Comparison of ENCODE assay signal across 19 mouse cellular contexts in the genomic region with DNA sequence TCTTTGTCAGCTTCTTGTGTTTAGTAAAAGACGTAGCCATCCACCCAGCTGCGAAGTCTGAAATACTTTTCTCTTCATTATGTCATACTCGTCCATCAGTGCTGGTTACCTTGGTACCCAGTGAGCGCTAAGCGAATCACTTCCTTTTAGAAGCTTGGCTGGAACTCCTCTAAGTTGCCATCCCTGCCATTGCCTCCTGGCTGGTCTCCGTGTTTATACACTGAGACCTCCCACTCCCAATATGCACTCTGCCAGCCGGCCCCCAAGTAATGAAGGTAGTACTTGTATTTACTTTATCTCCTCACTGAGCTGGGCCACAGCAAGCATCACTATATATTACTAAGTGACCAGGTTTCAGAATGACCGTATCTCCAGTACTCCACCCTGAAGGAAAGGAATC.
DNase-seq lines count a peak whose midpoint lies in the region; ATAC-seq and TF ChIP-seq lines count a peak whose summit lies in the region.
"Had no signal": no experiment of that assay in that cellular context is flagged by ENCODE, and none has a peak within 500 bp of the region (broad histone marks: within the 10 kb centered on the region; RNA-seq: fewer than 3 reads in every experiment).

No protein-coding gene starts in this region.

- no peak overlapping the region for H3K27ac ChIP-seq in forebrain, embryonic 14.5 days (ENCODE audit: low read depth, low read length)
- no peak overlapping the region for H3K27ac ChIP-seq in forebrain, embryonic 12.5 days
- H3K27ac ChIP-seq in forebrain, postnatal 0 days (ENCODE audit: low read depth, low read length): no peak overlapping the region
- H3K27ac ChIP-seq: embryonic facial prominence, embryonic 13.5 days; heart, embryonic 10.5 days; hindbrain, embryonic 14.5 days; kidney, embryonic 15.5 days; midbrain, embryonic 15.5 days had no signal

- H3K9me3 ChIP-seq in forebrain, embryonic 14.5 days (replicated peaks; ENCODE audit: control insufficient read depth, low read length): no peaks in the 10 kb centered on the region
- H3K9me3 ChIP-seq in forebrain, embryonic 12.5 days: no peaks in the 10 kb centered on the region
- H3K9me3 ChIP-seq in forebrain, postnatal 0 days (ENCODE audit: low read length): no peaks in the 10 kb centered on the region
- H3K9me3 ChIP-seq: embryonic facial prominence, embryonic 13.5 days; heart, embryonic 10.5 days; kidney, embryonic 15.5 days; midbrain, embryonic 15.5 days had no signal

- H3K27me3 ChIP-seq in forebrain, embryonic 14.5 days (replicated peaks; ENCODE audit: control insufficient read depth, insufficient read depth, low read length): no peaks in the 10 kb centered on the region
- H3K27me3 ChIP-seq in forebrain, embryonic 12.5 days: no peaks in the 10 kb centered on the region
- no peaks in the 10 kb centered on the region for H3K27me3 ChIP-seq in forebrain, postnatal 0 days (ENCODE audit: insufficient read depth, low read length)
- H3K27me3 ChIP-seq: CH12.LX; embryonic facial prominence, embryonic 13.5 days; kidney, embryonic 15.5 days; megakaryocyte, embryonic 14.5 days; midbrain, embryonic 15.5 days had no signal

- DNase-seq in forebrain, embryonic 14.5 days (ENCODE audit: low spot score): peak; percentile 72
- DNase-seq in layer of hippocampus, adult 11-12 months (ENCODE audit: low spot score): peak; percentile 32
- DNase-seq in layer of hippocampus, adult 9-10 months (ENCODE audit: low spot score): no peak
- DNase-seq in brain, adult 2 months (ENCODE audit: low read depth, low spot score): peak; percentile 64
- peak; percentile 62 for DNase-seq in forebrain, postnatal 0 days
- no peak for DNase-seq in adrenal gland, adult 2 months
- DNase-seq in spleen, adult 18-20 months: no peak
- DNase-seq: lung, adult 18-20 months; retina, postnatal 1 day had no signal

- 53% methylated on average over 8 of the region's 8 CpGs for WGBS in forebrain, embryonic 14.5 days
- 79% methylated on average over 8 of the region's 8 CpGs for WGBS in forebrain, embryonic 12.5 days
- 35% methylated on average over 8 of the region's 8 CpGs for WGBS in forebrain, postnatal 0 days

- no peak overlapping the region for H3K9ac ChIP-seq in forebrain, embryonic 14.5 days (ENCODE audit: low read length)
- no peak overlapping the region for H3K9ac ChIP-seq in forebrain, embryonic 12.5 days
- no peak overlapping the region for H3K9ac ChIP-seq in forebrain, postnatal 0 days
- H3K9ac ChIP-seq: embryonic facial prominence, embryonic 13.5 days; hindbrain, embryonic 14.5 days; kidney, embryonic 15.5 days; midbrain, embryonic 15.5 days had no signal

- no peak for TF ChIP-seq CTCF in forebrain, postnatal 0 days (IDR thresholded peaks at IDR 0.05; ENCODE audit: low read depth)

- 0 out of 2 replicates have a peak, but pooled peaks cover 2% of the 10 kb centered on the region for H3K4me1 ChIP-seq in forebrain, embryonic 14.5 days (ENCODE audit: control insufficient read depth, insufficient read depth, low read length)
- no peaks in the 10 kb centered on the region for H3K4me1 ChIP-seq in forebrain, embryonic 12.5 days
- H3K4me1 ChIP-seq in forebrain, postnatal 0 days (ENCODE audit: insufficient read depth): peaks cover 4% of the 10 kb centered on the region; the same call in 1 of the 2 replicates
- H3K4me1 ChIP-seq: embryonic facial prominence, embryonic 13.5 days; heart, embryonic 10.5 days; kidney, embryonic 15.5 days; megakaryocyte, embryonic 14.5 days; midbrain, embryonic 15.5 days had no signal

- ATAC-seq in forebrain, embryonic 14.5 days: peak; percentile 87
- ATAC-seq in forebrain, embryonic 12.5 days (ENCODE audit: low FRiP score): no peak
- ATAC-seq in forebrain, postnatal 0 days: peak; percentile 83
- ATAC-seq: intestine, postnatal 0 days; midbrain, embryonic 15.5 days had no signal

- H3K4me3 ChIP-seq in forebrain, embryonic 14.5 days (ENCODE audit: low read depth, low read length): no peak overlapping the region
- no peak overlapping the region for H3K4me3 ChIP-seq in forebrain, embryonic 12.5 days (replicated peaks)
- no peak overlapping the region for H3K4me3 ChIP-seq in forebrain, postnatal 0 days (ENCODE audit: low read depth, low read length)
- H3K4me3 ChIP-seq: embryonic facial prominence, embryonic 13.5 days; heart, embryonic 10.5 days; kidney, embryonic 15.5 days; megakaryocyte, embryonic 14.5 days; midbrain, embryonic 15.5 days had no signal

- H3K36me3 ChIP-seq in forebrain, embryonic 14.5 days (ENCODE audit: control insufficient read depth, insufficient read depth, low read length): no peaks in the 10 kb centered on the region
- H3K36me3 ChIP-seq in forebrain, embryonic 12.5 days (replicated peaks): no peaks in the 10 kb centered on the region
- H3K36me3 ChIP-seq in forebrain, postnatal 0 days (ENCODE audit: insufficient read depth): no peaks in the 10 kb centered on the region
- H3K36me3 ChIP-seq: embryonic facial prominence, embryonic 13.5 days; heart, embryonic 10.5 days; kidney, embryonic 15.5 days; midbrain, embryonic 15.5 days had no signal

- no peak overlapping the region for H3K4me2 ChIP-seq in forebrain, embryonic 14.5 days (ENCODE audit: low read length)
- no peak overlapping the region for H3K4me2 ChIP-seq in forebrain, embryonic 12.5 days
- no peak overlapping the region for H3K4me2 ChIP-seq in forebrain, postnatal 0 days (ENCODE audit: low read depth)
- H3K4me2 ChIP-seq: embryonic facial prominence, embryonic 13.5 days; hindbrain, embryonic 14.5 days; kidney, embryonic 15.5 days; liver, embryonic 11.5 days; midbrain, embryonic 15.5 days had no signal

Comparison
In these comparisons a context has a peak if more than half of its experiments do, and no peak if none do; other contexts are left out.
1. DNase-seq: peak in forebrain, embryonic 14.5 days (single experiment), layer of hippocampus, adult 11-12 months (single experiment), brain, adult 2 months (single experiment) and forebrain, postnatal 0 days (single experiment); none in layer of hippocampus, adult 9-10 months (single experiment), adrenal gland, adult 2 months (single experiment) and spleen, adult 18-20 months (0 of 2).